ENCODE assay signal across 8 mouse cellular contexts in genomic region chr5:38159634-38160413, GRCm38 (mm10). TPM values are rescaled to one million over a fixed set of nuclear protein-coding genes. Genes with fewer than 3 reads are reported as not detected.
DNase-seq lines count a peak whose midpoint lies in the region; ATAC-seq and TF ChIP-seq lines count a peak whose summit lies in the region.

Nsg1 (minus strand) TSS chr5:38159907.

- TF ChIP-seq CTCF in forebrain, postnatal 0 days (IDR thresholded peaks at IDR 0.05; ENCODE audit: low read depth) = no peak; the same call in 1 of the 2 replicates

- ATAC-seq in frontal cortex, adult (ENCODE audit: low TSS enrichment) = peak; percentile 29
- ATAC-seq in neural tube, embryonic 11.5 days (ENCODE audit: insufficient read depth, low FRiP score, low TSS enrichment) = peak; percentile 35
- ATAC-seq in forebrain, postnatal 0 days = peak; percentile 40
- peak; percentile 8; the same call in 1 of the 2 replicates for ATAC-seq in stomach, embryonic 15.5 days (ENCODE audit: insufficient read depth, low FRiP score, low read depth)

- H3K27ac ChIP-seq in neural tube, embryonic 11.5 days (ENCODE audit: low read depth, low read length) = peak within 1 kb of the TSS; percentile 83
- peak within 1 kb of the TSS; percentile 99 for H3K27ac ChIP-seq in forebrain, postnatal 0 days (ENCODE audit: low read depth, low read length)
- H3K27ac ChIP-seq in limb, embryonic 10.5 days = peak within 1 kb of the TSS; percentile 92
- no peak within 1 kb of the TSS for H3K27ac ChIP-seq in stomach, embryonic 15.5 days

- H3K9me3 ChIP-seq in neural tube, embryonic 11.5 days (ENCODE audit: control insufficient read depth, low read length) = no peaks in the 10 kb centered on the region
- H3K9me3 ChIP-seq in forebrain, postnatal 0 days (ENCODE audit: low read length) = no peaks in the 10 kb centered on the region
- H3K9me3 ChIP-seq in limb, embryonic 10.5 days (replicated peaks) = no peaks in the 10 kb centered on the region
- H3K9me3 ChIP-seq in stomach, embryonic 15.5 days = no peaks in the 10 kb centered on the region

- peak within 1 kb of the TSS; percentile 73 for H3K4me2 ChIP-seq in neural tube, embryonic 11.5 days (ENCODE audit: low read depth)
- peak within 1 kb of the TSS; percentile 90 for H3K4me2 ChIP-seq in forebrain, postnatal 0 days (ENCODE audit: low read depth)
- H3K4me2 ChIP-seq in stomach, embryonic 15.5 days = peak within 1 kb of the TSS; percentile 92

- peaks cover 5% of the 10 kb centered on the region; the same call in 1 of the 2 replicates for H3K27me3 ChIP-seq in neural tube, embryonic 11.5 days (ENCODE audit: control insufficient read depth, insufficient read depth, low read length)
- H3K27me3 ChIP-seq in forebrain, postnatal 0 days (ENCODE audit: insufficient read depth, low read length) = no peaks in the 10 kb centered on the region
- H3K27me3 ChIP-seq in limb, embryonic 10.5 days (ENCODE audit: low read depth, poor library complexity, severe bottlenecking) = peaks cover 54% of the 10 kb centered on the region
- peaks cover 20% of the 10 kb centered on the region; the same call in 1 of the 2 replicates for H3K27me3 ChIP-seq in stomach, embryonic 15.5 days (replicated peaks)

- H3K4me1 ChIP-seq in neural tube, embryonic 11.5 days (ENCODE audit: control insufficient read depth, insufficient read depth, low read length) = peaks cover 18% of the 10 kb centered on the region
- H3K4me1 ChIP-seq in forebrain, postnatal 0 days (ENCODE audit: insufficient read depth) = peaks cover 26% of the 10 kb centered on the region
- peaks cover 30% of the 10 kb centered on the region for H3K4me1 ChIP-seq in limb, embryonic 10.5 days
- H3K4me1 ChIP-seq in stomach, embryonic 15.5 days = 0 out of 2 replicates have a peak, but pooled peaks cover 9% of the 10 kb centered on the region

- H3K9ac ChIP-seq in neural tube, embryonic 11.5 days (ENCODE audit: low read length) = peak within 1 kb of the TSS; percentile 99
- H3K9ac ChIP-seq in forebrain, postnatal 0 days = peak within 1 kb of the TSS; percentile 100
- H3K9ac ChIP-seq in stomach, embryonic 15.5 days = peak within 1 kb of the TSS; percentile 55

- peaks cover 10% of the 10 kb centered on the region for H3K36me3 ChIP-seq in neural tube, embryonic 11.5 days (ENCODE audit: control insufficient read depth, insufficient read depth, low read length)
- peaks cover 27% of the 10 kb centered on the region for H3K36me3 ChIP-seq in forebrain, postnatal 0 days (ENCODE audit: insufficient read depth)
- peaks cover 30% of the 10 kb centered on the region for H3K36me3 ChIP-seq in limb, embryonic 10.5 days
- peaks cover 3% of the 10 kb centered on the region; the same call in 1 of the 2 replicates for H3K36me3 ChIP-seq in stomach, embryonic 15.5 days

- 9% methylated on average over 35 of the region's 35 CpGs for WGBS in neural tube, embryonic 11.5 days
- WGBS in forebrain, postnatal 0 days = 8% methylated on average over 35 of the region's 35 CpGs
- WGBS in limb, embryonic 10.5 days = 7% methylated on average over 35 of the region's 35 CpGs
- 10% methylated on average over 35 of the region's 35 CpGs for whole genome bisulfite sequencing in stomach, embryonic 15.5 days

- no peak for DNase-seq in frontal cortex, postnatal 10 days (ENCODE audit: low spot score in 2 of 2)
- DNase-seq in neural tube, embryonic 11.5 days (ENCODE audit: low spot score) = peak; percentile 53
- DNase-seq in neural tube, embryonic 10.5 days (ENCODE audit: extremely low spot score, low spot score) = no peak
- DNase-seq in forebrain, postnatal 0 days = no peak
- DNase-seq in limb, embryonic 10.5 days (ENCODE audit: low spot score) = peak; percentile 43
- DNase-seq in ovary, postnatal 14 days (ENCODE audit: low spot score) = no peak

- peak within 1 kb of the TSS; percentile 86 for H3K4me3 ChIP-seq in neural tube, embryonic 11.5 days (ENCODE audit: low read depth, low read length)
- H3K4me3 ChIP-seq in forebrain, postnatal 0 days (ENCODE audit: low read depth, low read length) = peak within 1 kb of the TSS; percentile 89
- peak within 1 kb of the TSS; percentile 69 for H3K4me3 ChIP-seq in limb, embryonic 10.5 days
- H3K4me3 ChIP-seq in stomach, embryonic 15.5 days (replicated peaks) = peak within 1 kb of the TSS; percentile 73

RNA-seq across cellular contexts. Expression of gene Nsg1, which starts in this region (rescaled TPM):
- polyA plus RNA-seq in neural tube, embryonic 11.5 days (2014; fragmentation: Nextera tagmentation; extraction: Ambion mirVana) = 85.1 and 99.9 TPM in 2 replicates
- 1,532 and 1,817 TPM in 2 replicates for total RNA-seq in forebrain, postnatal 0 days (2014; rRNA removed)
- polyA plus RNA-seq in forebrain, postnatal 0 days (2015; fragmentation: Nextera tagmentation; extraction: Ambion mirVana) = 1,881 and 1,970 TPM in 2 replicates
- 77.7 and 110 TPM in 2 replicates for polyA plus RNA-seq in limb, embryonic 10.5 days (2016; fragmentation: Nextera tagmentation; extraction: Ambion mirVana)
- polyA plus RNA-seq in stomach, embryonic 15.5 days (2015; fragmentation: Nextera tagmentation; extraction: Ambion mirVana) = 55.4 and 65.7 TPM in 2 replicates

Comparison
In these comparisons a context has a peak if more than half of its experiments do, and no peak if none do; other contexts are left out.
1. RNA of gene Nsg1 (polyA plus RNA-seq): 1,881 to 1,970 TPM in forebrain, postnatal 0 days; 77.7 to 110 TPM in limb, embryonic 10.5 days, 85.1 to 99.9 TPM in neural tube, embryonic 11.5 days and 55.4 to 65.7 TPM in stomach, embryonic 15.5 days; every median in the first group is over 10 times any median in the second.
2. DNase-seq: peak in neural tube, embryonic 11.5 days (single experiment) and limb, embryonic 10.5 days (single experiment); none in frontal cortex, postnatal 10 days (0 of 2), neural tube, embryonic 10.5 days (single experiment), forebrain, postnatal 0 days (single experiment) and ovary, postnatal 14 days (single experiment).
3. Peak in every context shown above with its lines, with median percentiles within 50 percentile points of each other: ATAC-seq, H3K4me2 ChIP-seq, H3K4me3 ChIP-seq and H3K9ac ChIP-seq.